Mouse (Mus musculus): ENCODE data around the gene Mdfic.

DNA sequence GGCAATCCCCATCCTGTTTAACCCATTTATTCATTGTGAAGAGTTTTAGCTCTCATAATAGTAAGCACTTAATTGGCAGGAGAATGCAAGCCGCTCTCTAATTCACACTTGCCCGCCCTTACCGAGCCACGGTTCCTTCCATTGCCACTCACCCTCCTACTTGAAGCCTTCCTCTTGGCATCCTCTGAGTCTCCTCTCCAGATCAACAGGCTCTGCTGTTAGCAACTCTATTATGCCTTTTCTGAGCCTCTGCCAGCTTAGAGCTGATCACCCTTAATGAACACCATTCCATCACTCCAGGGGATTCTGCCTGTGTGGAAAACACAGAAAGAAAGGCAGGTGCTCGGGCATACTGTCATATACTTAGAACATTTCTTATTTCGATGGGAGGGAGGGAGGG, 24.9 kb downstream of the Mdfic start:
- TF ChIP-seq CTCF (IDR thresholded peaks at IDR 0.05; ENCODE audit: low read depth, low read length) (no peak), POLR2A (IDR thresholded peaks at IDR 0.05; ENCODE audit: extremely low read depth, insufficient read depth, low read length) (no peak)

Measured in liver, adult 2 months (tissue).